Mouse (Mus musculus) frontal cortex, postnatal 36 days (tissue): ENCODE results near the gene Mif.
"Not testable (repeated sequence)": the region's sequence is repeated elsewhere in the genome, so short reads cannot be mapped to it uniquely, and the experiment has no call there.

Source experiments
- DNase-seq, 2 experiments: peaks; one replicate each; pipeline ENCODE4 v3.0.0; 2022; ENCODE audit warnings: low spot score in 2 of 2

Gene Mif

GRCm38 (mm10) chr10:75859786-75860470 lies at the start of gene Mif:
Gene Mif, minus strand, starts transcription at chr10:75860240.
- peak; percentile 84 to 89 for DNase-seq

DNA sequence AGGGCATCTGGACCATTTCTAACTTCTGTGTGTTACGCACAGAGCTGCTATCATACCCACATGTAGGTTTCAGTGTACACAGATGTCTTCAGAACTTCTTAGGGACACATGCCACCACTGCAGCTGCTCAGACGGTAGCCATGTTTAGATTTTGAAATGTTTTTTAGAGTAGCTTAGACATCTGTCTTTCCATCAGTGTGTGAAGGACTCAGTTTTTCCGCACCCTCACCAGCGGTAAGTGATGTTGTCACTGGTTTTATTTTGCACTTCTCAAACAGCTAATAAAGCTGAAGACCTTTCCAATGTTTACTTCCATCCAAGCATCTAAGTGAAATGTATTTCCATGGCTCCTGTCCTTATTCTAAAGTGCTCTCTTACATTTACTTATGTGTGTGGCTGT lies 46.8 kb upstream of the Mif start:
- no peak for DNase-seq

- no peak for DNase-seq
These were observed 44.4 kb upstream of the Mif start for GRCm38 (mm10) chr10:75904391-75904790.

- DNase-seq, result no peak
These were observed 38.8 kb upstream of the Mif start for GRCm38 (mm10) chr10:75898846-75899245.

DNA sequence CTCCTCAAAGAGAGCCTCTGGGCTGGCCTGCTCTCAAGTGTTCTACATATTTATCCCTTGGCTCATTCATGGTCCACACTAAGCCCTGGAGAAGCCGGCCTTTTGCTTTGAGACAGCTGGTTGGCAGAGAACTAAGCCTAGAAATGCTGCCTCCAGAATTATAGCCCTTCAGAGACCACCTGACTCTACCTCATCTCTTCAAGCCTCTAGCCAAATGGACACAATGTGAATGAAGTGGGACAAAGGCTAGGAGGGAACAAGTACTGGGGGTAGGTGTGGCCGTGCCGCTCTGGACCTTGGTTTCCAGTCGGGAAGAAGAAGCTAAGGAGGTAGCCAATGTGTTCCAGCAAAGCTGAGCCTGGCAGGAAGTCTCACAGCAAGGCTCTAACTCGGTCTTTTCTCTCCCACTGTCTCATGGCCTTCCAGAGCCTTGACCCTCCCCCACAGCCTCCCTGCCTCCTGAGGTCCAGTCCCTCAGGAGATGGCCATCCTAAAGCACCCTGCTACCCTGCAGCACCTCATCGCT lies 38.1 kb upstream of the Mif start:
- DNase-seq, result no peak

DNA sequence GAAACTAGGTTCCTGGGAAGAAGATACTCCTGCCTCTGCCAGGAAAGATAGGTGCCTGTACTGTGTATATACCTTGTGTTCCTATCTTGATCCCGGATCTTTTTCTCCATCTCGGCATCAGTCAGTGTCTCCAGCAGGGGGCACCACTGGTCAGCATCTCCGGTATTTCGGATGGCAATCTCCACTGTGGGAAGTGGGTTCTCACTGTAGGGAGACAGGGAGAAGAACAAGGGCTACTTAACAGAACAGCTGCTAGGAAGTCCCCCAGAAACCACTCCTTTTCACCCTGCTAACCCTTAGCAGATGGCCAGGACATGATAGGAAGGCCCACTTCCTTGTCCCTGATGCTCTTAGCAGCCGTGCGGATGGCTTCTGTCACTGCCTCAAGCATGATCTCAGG lies 37.3 kb upstream of the Mif start:
- peak; percentile 66 to 70 for DNase-seq

DNA sequence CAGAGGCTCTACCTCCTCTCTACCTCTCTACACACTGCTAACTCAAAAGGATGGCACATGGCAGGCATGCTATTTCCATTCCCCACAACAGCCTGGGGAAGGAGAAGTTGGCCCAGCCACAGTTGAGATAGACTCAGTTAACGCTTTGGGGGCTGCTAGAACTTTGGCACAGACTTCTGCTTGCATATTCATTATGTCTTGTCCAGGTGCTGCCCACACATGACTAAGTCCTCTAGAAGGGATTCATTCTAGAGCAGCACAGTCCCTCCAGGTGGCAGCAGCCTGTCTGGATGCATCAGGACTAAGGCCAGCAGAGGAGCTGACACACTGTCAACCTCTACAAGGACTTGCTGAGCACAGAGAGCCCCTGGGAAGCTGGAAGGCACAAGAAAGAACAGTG lies 36.2 kb upstream of the Mif start:
- peak; percentile 45 to 67 for DNase-seq

DNA sequence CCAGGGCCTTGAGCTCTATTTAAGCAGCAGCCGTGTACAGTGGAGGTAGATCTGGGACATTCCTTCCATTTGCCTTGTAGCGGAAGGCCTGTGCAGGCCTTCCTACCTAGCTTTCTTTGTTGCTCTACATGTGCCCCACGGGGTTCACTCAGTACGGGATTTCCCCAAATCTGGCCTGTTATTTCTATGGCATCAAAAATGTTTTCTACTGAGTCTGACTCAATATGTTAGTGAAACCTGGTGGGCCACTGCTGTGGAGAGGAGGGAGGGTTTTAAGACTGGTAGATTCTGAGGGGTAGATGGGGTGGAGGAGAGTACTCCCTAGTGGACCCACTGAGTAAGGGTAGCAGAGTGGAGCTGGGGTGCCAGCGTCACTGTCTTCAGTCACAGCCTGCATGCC lies 35.7 kb upstream of the Mif start:
- DNase-seq, result no peak

DNA sequence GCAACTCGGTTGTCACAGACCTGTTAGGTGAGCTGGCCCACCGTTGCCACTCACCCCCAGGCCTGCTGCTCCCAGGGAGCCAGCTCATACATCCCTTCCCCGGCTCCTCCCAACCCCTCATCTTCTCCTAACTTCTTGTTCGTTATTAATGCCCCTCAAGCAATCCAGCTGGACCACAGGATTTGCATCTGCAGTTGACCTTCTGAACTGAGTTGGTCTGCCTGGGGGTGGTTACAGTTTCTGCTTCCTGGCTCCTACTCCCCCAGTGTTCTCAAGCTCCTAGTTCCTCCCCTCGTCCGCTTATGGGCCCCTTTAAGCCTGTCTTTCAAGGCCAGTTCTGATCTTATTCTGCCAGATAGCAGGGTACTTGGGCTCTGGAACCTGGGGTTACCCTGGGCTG lies 34.6 kb upstream of the Mif start:
- no peak for DNase-seq

- DNase-seq, result peak; percentile 96 to 97
These were observed 33.2 kb upstream of the Mif start, which contains the start of gene Derl3 for GRCm38 (mm10) chr10:75893089-75893750. Gene Derl3, plus strand, starts transcription at chr10:75893413.

GRCm38 (mm10) chr10:75889406-75890153 lies 29.5 kb upstream of the Mif start:
- DNase-seq, result no peak

- not testable (repeated sequence) for DNase-seq
These were observed 27.5 kb upstream of the Mif start for GRCm38 (mm10) chr10:75887504-75887903.

DNA sequence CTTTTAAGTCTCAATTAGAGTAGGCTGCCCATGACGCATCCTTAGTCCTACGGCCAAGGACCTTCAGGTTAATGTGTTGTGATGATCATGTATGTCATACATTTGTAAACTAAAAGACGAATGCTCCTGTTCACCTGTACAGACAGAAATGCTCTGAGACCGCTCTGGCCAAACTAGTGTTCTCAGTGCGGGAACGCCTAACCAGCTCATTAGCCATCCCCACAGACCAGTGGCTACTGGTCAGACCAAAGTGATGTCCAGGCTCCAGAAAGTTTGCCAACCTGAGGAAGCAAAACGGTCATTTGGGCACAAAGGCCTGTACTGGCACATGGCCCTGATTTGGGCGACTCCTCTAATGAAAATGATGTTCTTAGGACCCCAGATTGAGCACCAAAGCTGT lies 24.7 kb upstream of the Mif start:
- DNase-seq, result no peak

DNA sequence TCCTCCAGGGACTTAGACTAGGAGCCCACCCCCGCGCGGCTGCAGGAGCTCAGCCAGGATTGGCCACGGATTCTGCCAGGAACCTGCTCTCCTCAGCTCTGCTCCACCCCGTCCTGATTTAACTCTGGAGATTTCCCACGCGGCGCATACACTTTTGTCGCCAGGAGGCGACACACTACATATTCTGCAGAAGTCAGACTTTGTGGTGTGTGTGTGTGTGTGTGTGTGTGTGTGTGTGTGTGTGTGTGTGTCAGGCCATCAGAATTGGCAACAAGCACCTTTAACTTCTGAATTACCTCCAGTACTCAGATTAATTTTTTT lies 23.2 kb upstream of the Mif start:
- peak; percentile 76 to 90 for DNase-seq

- DNase-seq, result no peak
These were observed 22.6 kb upstream of the Mif start for GRCm38 (mm10) chr10:75882433-75883231.

GRCm38 (mm10) chr10:75881578-75882432 lies 21.8 kb upstream of the Mif start:
- DNase-seq, result no peak

GRCm38 (mm10) chr10:75880771-75881577 lies 20.9 kb upstream of the Mif start:
- DNase-seq, result no peak

DNA sequence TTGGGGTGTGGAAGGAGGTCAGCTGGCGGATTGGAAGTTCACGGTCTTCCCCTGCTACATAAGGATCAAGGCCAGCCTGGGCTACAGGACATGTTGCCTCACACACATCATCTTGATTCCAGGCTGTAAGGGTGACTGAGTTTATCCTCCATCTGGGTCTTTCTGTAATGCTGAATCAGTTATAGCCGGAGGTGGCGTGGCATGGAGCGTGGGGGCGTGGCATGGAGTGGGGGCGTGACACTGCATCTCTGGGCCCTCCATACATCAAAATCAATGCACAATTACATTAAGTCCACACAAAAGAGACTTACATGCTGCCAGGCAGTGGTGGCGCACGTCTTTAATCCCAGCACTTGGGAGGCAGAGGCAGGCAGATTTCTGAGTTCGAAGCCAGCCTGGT lies 20.3 kb upstream of the Mif start:
- DNase-seq, result no peak

DNA sequence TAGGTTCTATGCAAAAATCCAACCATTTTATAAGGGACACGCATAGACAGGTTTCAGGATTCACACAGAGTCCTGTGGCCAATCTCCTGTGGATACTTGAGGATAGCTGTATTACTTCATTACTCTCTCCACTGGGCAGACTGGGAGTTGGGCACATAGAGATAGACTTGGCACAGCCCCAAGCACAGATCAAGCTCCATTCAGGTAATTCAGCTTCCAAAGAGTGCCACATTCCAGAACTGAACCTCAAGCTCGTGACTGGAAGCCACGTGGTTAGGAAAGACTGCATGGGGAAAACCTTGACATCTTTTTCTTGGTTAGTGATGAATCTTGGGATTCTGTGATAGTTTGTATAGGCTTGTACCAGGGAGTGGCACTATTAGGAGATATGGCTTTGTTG lies 18.8 kb upstream of the Mif start:
- DNase-seq, result no peak

- DNase-seq, result no peak
These were observed 13.6 kb upstream of the Mif start for GRCm38 (mm10) chr10:75873543-75874170.
